Mouse (Mus musculus): ENCODE results near the gene Cox7a1.
"Not testable (repeated sequence)": the region's sequence is repeated elsewhere in the genome, so short reads cannot be mapped to it uniquely, and the experiment has no call there.

The Cox7a1 gene

GRCm38 (mm10) chr7:30183879-30184289 is at the start of gene Cox7a1:
Cox7a1 (plus strand) TSS chr7:30184144.
- peak; percentile 86 for DNase-seq (ENCODE audit: extremely low spot score)

GRCm38 (mm10) chr7:30136826-30137225 is 47.1 kb upstream of the Cox7a1 start:
- DNase-seq (ENCODE audit: extremely low spot score): no peak

- no peak for DNase-seq (ENCODE audit: extremely low spot score)
Observed at GRCm38 (mm10) chr7:30143170-30143554, 40.8 kb upstream of the Cox7a1 start.

GRCm38 (mm10) chr7:30143555-30144209 is 40.3 kb upstream of the Cox7a1 start:
- DNase-seq (ENCODE audit: extremely low spot score): peak; percentile 91

GRCm38 (mm10) chr7:30147011-30147410 is 36.9 kb upstream of the Cox7a1 start:
- no peak for DNase-seq (ENCODE audit: extremely low spot score)

- no peak for DNase-seq (ENCODE audit: extremely low spot score)
Observed at GRCm38 (mm10) chr7:30154040-30154439, 29.9 kb upstream of the Cox7a1 start.

- DNase-seq (ENCODE audit: extremely low spot score): no peak
Observed at GRCm38 (mm10) chr7:30155507-30155906, 28.4 kb upstream of the Cox7a1 start.

- no peak for DNase-seq (ENCODE audit: extremely low spot score)
Observed at GRCm38 (mm10) chr7:30163113-30163512, 20.8 kb upstream of the Cox7a1 start.

- no peak for DNase-seq (ENCODE audit: extremely low spot score)
Observed at GRCm38 (mm10) chr7:30164745-30165144, 19.2 kb upstream of the Cox7a1 start.

- DNase-seq (ENCODE audit: extremely low spot score): no peak
Observed at GRCm38 (mm10) chr7:30168914-30169582, 14.9 kb upstream of the Cox7a1 start.

- peak; percentile 94 for DNase-seq (ENCODE audit: extremely low spot score)
Observed at GRCm38 (mm10) chr7:30169583-30170282, 14.2 kb upstream of the Cox7a1 start, which contains the start of gene Zfp146. Zfp146 (minus strand) TSS chr7:30169750.

- no peak for DNase-seq (ENCODE audit: extremely low spot score)
Observed at GRCm38 (mm10) chr7:30170283-30170951, 13.5 kb upstream of the Cox7a1 start.

- no peak for DNase-seq (ENCODE audit: extremely low spot score)
Observed at GRCm38 (mm10) chr7:30176474-30176873, 7.5 kb upstream of the Cox7a1 start.

GRCm38 (mm10) chr7:30178256-30178655 is 5.7 kb upstream of the Cox7a1 start:
- no peak for DNase-seq (ENCODE audit: extremely low spot score)

- DNase-seq (ENCODE audit: extremely low spot score): peak; percentile 70
Observed at GRCm38 (mm10) chr7:30181308-30181707, 2.6 kb upstream of the Cox7a1 start.

GRCm38 (mm10) chr7:30181929-30182328 is 2.0 kb upstream of the Cox7a1 start:
- not testable (repeated sequence) for DNase-seq (ENCODE audit: extremely low spot score)

GRCm38 (mm10) chr7:30183189-30183588 is 755 bp upstream of the Cox7a1 start:
- not testable (repeated sequence) for DNase-seq (ENCODE audit: extremely low spot score)

- DNase-seq (ENCODE audit: extremely low spot score): no peak
Observed at GRCm38 (mm10) chr7:30184641-30185348, 851 bp downstream of the Cox7a1 start.

GRCm38 (mm10) chr7:30188344-30189115 is 4.6 kb downstream of the Cox7a1 start:
- DNase-seq (ENCODE audit: extremely low spot score): no peak

GRCm38 (mm10) chr7:30189116-30189491 is 5.2 kb downstream of the Cox7a1 start:
- no peak for DNase-seq (ENCODE audit: extremely low spot score)

- DNase-seq (ENCODE audit: extremely low spot score): no peak
Observed at GRCm38 (mm10) chr7:30192088-30192487, 8.1 kb downstream of the Cox7a1 start.

Measured in embryo, embryonic 9.5 days (tissue).